Mouse (Mus musculus) lung, postnatal 0 days (tissue): ENCODE results near the gene Blzf1. TPM values are rescaled to one million over a fixed set of nuclear protein-coding genes. Genes with fewer than 3 reads are reported as not detected.

Experiments
- ATAC-seq: fragments of 200-750 bp; cut with Nextera tagmentation; 2 replicates; pipeline ENCODE4 v1.8.0; 2017; ENCODE audit warnings: moderate library complexity
- DNase-seq: peaks from one replicate; pipeline ENCODE4 v3.0.0-alpha.2; 2016; ENCODE audit warnings: low spot score
- H3K27ac ChIP-seq: fragments of 300-500 bp; sonication (generic); 2 replicates; pipeline ENCODE4 v1.5.1; 2014; ENCODE audit warnings: antibody characterized with exemption, mild to moderate bottlenecking, low read length, mixed read lengths
- H3K27me3 ChIP-seq: fragments of 300-500 bp; sonication (generic); replicated peaks from 2 replicates; pipeline ENCODE4 v1.6.1; 2014; ENCODE audit warnings: low read length, mixed read lengths; ENCODE audit not compliant: insufficient read depth
- H3K36me3 ChIP-seq: fragments of 300-500 bp; sonication (generic); 2 replicates; pipeline ENCODE4 v1.6.1; 2014; ENCODE audit warnings: low read length, mixed read lengths; ENCODE audit not compliant: insufficient read depth
- H3K4me1 ChIP-seq: fragments of 300-500 bp; sonication (generic); 2 replicates; pipeline ENCODE4 v1.6.1; 2014; ENCODE audit warnings: antibody characterized with exemption, low read depth, low read length, mixed read lengths; ENCODE audit not compliant: insufficient read depth
- H3K4me2 ChIP-seq: fragments of 300-500 bp; sonication (generic); replicated peaks from 2 replicates; pipeline ENCODE4 v1.6.1; 2014; ENCODE audit warnings: low read depth, mild to moderate bottlenecking, low read length, moderate library complexity, mixed read lengths
- H3K4me3 ChIP-seq: fragments of 300-500 bp; sonication (generic); 2 replicates; pipeline ENCODE4 v1.5.1; 2014; ENCODE audit warnings: low read depth, low read length
- H3K9ac ChIP-seq: fragments of 300-500 bp; sonication (generic); replicated peaks from 2 replicates; pipeline ENCODE4 v1.6.1; 2014; ENCODE audit warnings: low read depth, mild to moderate bottlenecking
- H3K9me3 ChIP-seq: fragments of 300-500 bp; sonication (generic); 2 replicates; pipeline ENCODE4 v1.6.1; 2016; ENCODE audit warnings: low read length, mixed read lengths
- CTCF ChIP-seq: IDR thresholded peaks from 2 replicates; pipeline ENCODE4 v1.5.1; 2016; ENCODE audit warnings: antibody characterized with exemption, mild to moderate bottlenecking
- EP300 ChIP-seq: IDR thresholded peaks from 2 replicates; pipeline ENCODE4 v1.6.1; 2016; ENCODE audit warnings: antibody characterized with exemption, mild to moderate bottlenecking, control low read depth
- WGBS: fragments of 180-500 bp; shearing (Covaris S2); extraction: QIAGEN DNeasy Blood & Tissue Kit; methylation state at CpG from one replicate; pipeline ENCODE4 v1.1.7; 2014; 5-methylcytosine and 5-hydroxymethylcytosine counted together
- polyA plus RNA-seq: library from polyadenylated mRNA; unstranded; fragments of >200 nt; fragmentation: Nextera tagmentation; extraction: Ambion mirVana; gene quantifications from 2 replicates; pipeline ENCODE4 v1.2.1, GENCODE M21; 2015

Blzf1 gene
- polyA plus RNA-seq, 1 experiment from 2014 or later, result 27.8 TPM

DNA sequence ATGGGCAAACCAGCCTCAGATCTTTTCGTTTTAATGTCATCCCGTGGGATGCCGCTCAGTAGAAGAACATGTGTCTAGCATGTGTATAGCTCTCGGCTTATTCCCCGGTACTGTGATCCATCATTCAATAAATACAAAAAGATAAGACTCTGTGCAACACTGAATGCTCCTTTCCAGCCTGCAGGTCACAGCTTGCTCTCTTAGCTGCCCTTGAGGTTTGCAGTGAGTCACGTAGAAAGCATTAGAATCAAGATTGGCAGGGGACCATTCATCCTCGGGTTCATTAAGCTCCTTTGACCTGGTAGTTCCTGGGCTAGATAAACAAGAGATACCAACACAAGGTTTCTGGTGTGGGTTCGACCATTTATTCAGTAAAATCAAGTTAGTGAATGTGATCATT, 64.5 kb downstream of the Blzf1 start:
- Histone ChIP-seq H3K4me1 (no peaks in the 10 kb centered on the region), H3K27ac (no peak overlapping the region), H3K36me3 (no peaks in the 10 kb centered on the region), H3K27me3 (no peaks in the 10 kb centered on the region), H3K9ac (no peak overlapping the region), H3K9me3 (no peaks in the 10 kb centered on the region), H3K4me3 (no peak overlapping the region), H3K4me2 (no peak overlapping the region)
- WGBS, result 55% methylated on average over 8 of the region's 8 CpGs
- TF ChIP-seq EP300 (no peak), CTCF (no peak)
- DNase-seq (no peak), ATAC-seq (no peak)

DNA sequence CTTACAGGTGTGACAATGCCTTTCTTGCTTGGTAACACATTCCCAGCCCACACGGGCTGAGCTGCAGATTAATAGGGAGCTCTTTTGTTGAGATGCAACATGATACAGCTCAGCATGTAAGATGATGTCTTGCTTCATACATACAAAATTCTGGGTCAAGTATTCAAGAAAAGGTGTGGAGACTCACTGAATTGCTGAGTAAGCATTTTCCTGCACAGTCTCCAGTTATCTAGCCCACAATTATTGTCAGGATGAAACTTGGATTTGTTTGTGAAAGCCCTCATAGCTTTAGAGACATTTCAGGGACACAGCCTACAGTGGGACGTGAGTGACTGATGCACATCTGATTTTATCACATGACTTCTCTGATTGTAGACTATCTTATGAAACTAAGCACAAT, 65.8 kb downstream of the Blzf1 start:
- ATAC-seq (no peak), DNase-seq (no peak)
- H3K9me3 ChIP-seq, result no peaks in the 10 kb centered on the region
- 77% methylated on average over 2 of the region's 2 CpGs for WGBS
- no peak overlapping the region for H3K4me2 ChIP-seq
- H3K4me3 ChIP-seq, result no peak overlapping the region
- TF ChIP-seq CTCF (no peak), EP300 (no peak)
- no peaks in the 10 kb centered on the region for H3K36me3 ChIP-seq
- no peaks in the 10 kb centered on the region for H3K27me3 ChIP-seq
- H3K4me1 ChIP-seq, result no peaks in the 10 kb centered on the region
- H3K9ac ChIP-seq, result no peak overlapping the region
- no peak overlapping the region for H3K27ac ChIP-seq

Other genes with a start within 250 kb of the Blzf1 start
- 2.9 and 3.4 TPM in 2 replicates for gene Sell, start 245.5 kb downstream of the Blzf1 start, polyA plus RNA-seq
- 0.39 and 0.76 TPM in 2 replicates for gene Selp, start 192.2 kb downstream of the Blzf1 start, polyA plus RNA-seq
- 0.33 and 0.44 TPM in 2 replicates for gene F5, start 155.7 kb downstream of the Blzf1 start, polyA plus RNA-seq
- gene Slc19a2, start 58.4 kb downstream of the Blzf1 start, polyA plus RNA-seq, result 3.8 and 3.9 TPM in 2 replicates
- gene Ccdc181, start 31.9 kb downstream of the Blzf1 start, polyA plus RNA-seq, result 14.4 and 19.3 TPM in 2 replicates
- gene Nme7, start 3.4 kb downstream of the Blzf1 start, polyA plus RNA-seq, result 17.7 and 18.8 TPM in 2 replicates
- 359 and 444 TPM in 2 replicates for gene Atp1b1, start 150.9 kb upstream of the Blzf1 start, polyA plus RNA-seq